18 mouse cellular contexts compared by ENCODE assay signal in the genomic region with DNA sequence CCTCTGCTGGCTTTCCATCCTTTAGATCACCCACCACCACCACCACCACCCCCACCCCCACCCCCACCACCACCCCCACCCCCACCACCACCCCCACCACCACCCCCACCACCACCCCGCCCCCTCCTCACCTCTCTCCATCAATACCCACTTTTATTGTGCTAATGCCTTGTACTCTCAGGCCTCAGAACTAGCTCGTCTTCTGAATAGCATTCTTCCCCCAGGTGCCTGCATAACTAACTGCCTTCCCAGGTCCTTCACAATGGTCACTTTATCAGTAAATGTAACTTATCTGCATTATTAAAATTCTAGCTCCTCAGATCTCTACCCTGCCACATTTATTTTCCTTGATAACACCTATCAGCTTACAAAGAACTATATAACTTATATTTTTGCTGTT.
"Had no signal": no experiment of that assay in that cellular context is flagged by ENCODE, and none has a peak within 500 bp of the region (broad histone marks: within the 10 kb centered on the region; RNA-seq: fewer than 3 reads in every experiment).

No protein-coding gene starts in this region.

- H3K9ac ChIP-seq: lung, embryonic 14.5 days; midbrain, embryonic 12.5 days; neural tube, embryonic 13.5 days; neural tube, embryonic 15.5 days had no signal

- H3K27ac ChIP-seq: midbrain, embryonic 10.5 days; midbrain, embryonic 12.5 days; neural tube, embryonic 13.5 days; neural tube, embryonic 15.5 days had no signal

- H3K27me3 ChIP-seq: midbrain, embryonic 12.5 days; neural tube, embryonic 13.5 days; neural tube, embryonic 15.5 days had no signal

- H3K4me1 ChIP-seq: midbrain, embryonic 10.5 days; midbrain, embryonic 12.5 days; neural tube, embryonic 13.5 days; neural tube, embryonic 15.5 days had no signal

- H3K9me3 ChIP-seq: midbrain, embryonic 10.5 days; midbrain, embryonic 12.5 days; neural tube, embryonic 13.5 days; neural tube, embryonic 15.5 days had no signal

- H3K4me3 ChIP-seq: midbrain, embryonic 10.5 days; midbrain, embryonic 12.5 days; myocyte; neural tube, embryonic 13.5 days; neural tube, embryonic 15.5 days had no signal

- DNase-seq: lung, adult 18-20 months; lung, embryonic 14.5 days; lung, postnatal 10 days; lung, postnatal 4 days; midbrain, embryonic 14.5 days; retina, postnatal 1 day; right cerebral cortex, adult 18-20 months; right cerebral cortex, postnatal 25 days; right cerebral cortex, postnatal 4 days; spleen, adult 18-20 months; thymus, adult 18-20 months; thymus, postnatal 14 days; thymus, postnatal 36 days had no signal

- H3K36me3 ChIP-seq: neural tube, embryonic 15.5 days had no signal
